Comparison of ENCODE assay signal across 8 mouse cellular contexts in genomic region chr12:21543153-21543894, GRCm38 (mm10).
DNase-seq lines count a peak whose midpoint lies in the region; ATAC-seq lines count a peak whose summit lies in the region.
"Not testable (repeated sequence)": the region's sequence is repeated elsewhere in the genome, so short reads cannot be mapped to it uniquely, and the experiment has no call there.

No protein-coding gene starts in this region.

- H3K9me3 ChIP-seq in embryonic facial prominence, embryonic 11.5 days (replicated peaks; ENCODE audit: control insufficient read depth, low read length); limb, embryonic 11.5 days (ENCODE audit: control insufficient read depth, low read length); midbrain, embryonic 12.5 days: not testable (repeated sequence)

- H3K27me3 ChIP-seq in embryonic facial prominence, embryonic 11.5 days (ENCODE audit: control insufficient read depth, insufficient read depth, low read length); limb, embryonic 11.5 days (ENCODE audit: control insufficient read depth, insufficient read depth, low read length); midbrain, embryonic 12.5 days: not testable (repeated sequence)

- peak; percentile 84 for DNase-seq in 3134 (ENCODE audit: extremely low read depth, insufficient read length, low spot score)
- DNase-seq in adrenal gland, postnatal 25 days, result peak; percentile 78
- DNase-seq in embryonic facial prominence, embryonic 11.5 days (ENCODE audit: low spot score), result peak; percentile 37
- peak; percentile 84 to 88 for DNase-seq in heart, adult 18-20 months
- peak; percentile 81 for DNase-seq in kidney, adult 18-20 months
- DNase-seq in limb, embryonic 11.5 days (ENCODE audit: low spot score), result peak; percentile 62
- peak; percentile 15 for DNase-seq in skeletal muscle tissue, adult 2 months (ENCODE audit: low read depth, low spot score)

- H3K4me3 ChIP-seq in embryonic facial prominence, embryonic 11.5 days (ENCODE audit: low read depth, low read length), result peak overlapping the region; percentile 38
- peak overlapping the region; percentile 45 for H3K4me3 ChIP-seq in limb, embryonic 11.5 days (ENCODE audit: low read depth, low read length)
- H3K4me3 ChIP-seq in midbrain, embryonic 12.5 days, result peak overlapping the region; percentile 55

- H3K36me3 ChIP-seq in embryonic facial prominence, embryonic 11.5 days (replicated peaks; ENCODE audit: control insufficient read depth, insufficient read depth, low read depth, low read length); limb, embryonic 11.5 days (ENCODE audit: control insufficient read depth, insufficient read depth, low read length); midbrain, embryonic 12.5 days: not testable (repeated sequence)

- not testable (repeated sequence) for H3K4me1 ChIP-seq in embryonic facial prominence, embryonic 11.5 days (ENCODE audit: control insufficient read depth, insufficient read depth, low read length); limb, embryonic 11.5 days (ENCODE audit: control insufficient read depth, insufficient read depth, low read length); midbrain, embryonic 12.5 days

- H3K4me2 ChIP-seq in embryonic facial prominence, embryonic 11.5 days (ENCODE audit: low read depth, low read length), result peak overlapping the region; percentile 42
- peak overlapping the region; percentile 50 for H3K4me2 ChIP-seq in limb, embryonic 11.5 days (ENCODE audit: low read depth, severe bottlenecking)
- peak overlapping the region; percentile 64 for H3K4me2 ChIP-seq in midbrain, embryonic 12.5 days (replicated peaks)

- WGBS in embryonic facial prominence, embryonic 11.5 days, result 3% methylated on average over 34 of the region's 34 CpGs
- 3% methylated on average over 28 of the region's 34 CpGs for WGBS in limb, embryonic 11.5 days
- 4% methylated on average over 34 of the region's 34 CpGs for WGBS in midbrain, embryonic 12.5 days

- ATAC-seq in embryonic facial prominence, embryonic 11.5 days (replicated peaks; ENCODE audit: insufficient number of reproducible peaks, low FRiP score, low TSS enrichment, low read depth), result peak; percentile 65; the same call in 1 of the 2 replicates
- ATAC-seq in limb, embryonic 11.5 days (ENCODE audit: insufficient number of reproducible peaks, low FRiP score, low TSS enrichment, low read depth), result 0 out of 2 replicates have a peak, but pooled peaks have one; percentile 54
- peak; percentile 62; the same call in 1 of the 2 replicates for ATAC-seq in midbrain, embryonic 12.5 days (ENCODE audit: low FRiP score, low read depth)

- peak overlapping the region; percentile 54 for H3K9ac ChIP-seq in embryonic facial prominence, embryonic 11.5 days (replicated peaks; ENCODE audit: low read length)
- peak overlapping the region; percentile 72 for H3K9ac ChIP-seq in limb, embryonic 11.5 days (ENCODE audit: low read length)
- H3K9ac ChIP-seq in midbrain, embryonic 12.5 days (replicated peaks), result peak overlapping the region; percentile 63

- H3K27ac ChIP-seq in embryonic facial prominence, embryonic 11.5 days (replicated peaks; ENCODE audit: low read depth, low read length); limb, embryonic 11.5 days (replicated peaks; ENCODE audit: low read depth, low read length); midbrain, embryonic 12.5 days (replicated peaks): not testable (repeated sequence)

Comparison
In these comparisons a context has a peak if more than half of its experiments do, and no peak if none do; other contexts are left out.
1. DNase-seq: peak in every context shown above with its lines; median percentile 86 in heart, adult 18-20 months; 84 in 3134; 81 in kidney, adult 18-20 months; 78 in adrenal gland, postnatal 25 days; 62 in limb, embryonic 11.5 days; 37 in embryonic facial prominence, embryonic 11.5 days; 15 in skeletal muscle tissue, adult 2 months.